Mouse (Mus musculus) limb, embryonic 11.5 days (tissue): Measurements from ENCODE around the gene Gpr37l1. TPM values are rescaled to one million over a fixed set of nuclear protein-coding genes. Genes with fewer than 3 reads are reported as not detected.
"Not testable (repeated sequence)": the region's sequence is repeated elsewhere in the genome, so short reads cannot be mapped to it uniquely, and the experiment has no call there.

ENCODE experiments used
- ATAC-seq: fragments of 200-750 bp; cut with Nextera tagmentation; 2 replicates; pipeline ENCODE4 v1.8.0; 2017; ENCODE audit warnings: low read depth; ENCODE audit not compliant: insufficient number of reproducible peaks, low FRiP score, low TSS enrichment
- DNase-seq: peaks from one replicate; pipeline ENCODE4 v3.0.0-alpha.2; 2015; ENCODE audit warnings: low spot score
- H3K27ac ChIP-seq: fragments of 300-500 bp; sonication (generic); replicated peaks from 2 replicates; pipeline ENCODE4 v1.5.1; 2014; ENCODE audit warnings: low read depth, mild to moderate bottlenecking, low read length
- H3K27me3 ChIP-seq: fragments of 300-500 bp; sonication (generic); 2 replicates; pipeline ENCODE4 v1.6.1; 2014; ENCODE audit warnings: mild to moderate bottlenecking, low read length, mixed read lengths; ENCODE audit not compliant: control insufficient read depth, insufficient read depth
- H3K36me3 ChIP-seq: fragments of 300-500 bp; sonication (generic); 2 replicates; pipeline ENCODE4 v1.6.1; 2014; ENCODE audit warnings: mild to moderate bottlenecking, low read length, moderate library complexity, mixed read lengths; ENCODE audit not compliant: control insufficient read depth, insufficient read depth
- H3K4me1 ChIP-seq: fragments of 300-500 bp; sonication (generic); 2 replicates; pipeline ENCODE4 v1.6.1; 2014; ENCODE audit warnings: low read length, mixed read lengths; ENCODE audit not compliant: control insufficient read depth, insufficient read depth
- H3K4me2 ChIP-seq: fragments of 300-500 bp; sonication (generic); 2 replicates; pipeline ENCODE4 v1.6.1; 2014; ENCODE audit warnings: low read depth, mild to moderate bottlenecking, moderate library complexity; ENCODE audit not compliant: severe bottlenecking
- H3K4me3 ChIP-seq: fragments of 300-500 bp; sonication (generic); 2 replicates; pipeline ENCODE4 v1.5.1; 2014; ENCODE audit warnings: low read depth, low read length
- H3K9ac ChIP-seq: fragments of 300-500 bp; sonication (generic); 2 replicates; pipeline ENCODE4 v1.6.1; 2014; ENCODE audit warnings: mild to moderate bottlenecking, low read length
- H3K9me3 ChIP-seq: fragments of 300-500 bp; sonication (generic); 2 replicates; pipeline ENCODE4 v1.6.1; 2016; ENCODE audit warnings: low read length; ENCODE audit not compliant: control insufficient read depth
- WGBS: fragments of 180-500 bp; shearing (Covaris S2); extraction: QIAGEN DNeasy Blood & Tissue Kit; methylation state at CpG from one replicate; pipeline ENCODE4 v1.1.7; 2014; 5-methylcytosine and 5-hydroxymethylcytosine counted together
- polyA plus RNA-seq: library from polyadenylated mRNA; unstranded; fragments of >200 nt; fragmentation: Nextera tagmentation; extraction: Ambion mirVana; gene quantifications from 2 replicates; pipeline ENCODE4 v1.2.1, GENCODE M21; 2014

The Gpr37l1 gene
- polyA plus RNA-seq, 1 experiment from 2014 or later = 0.12 TPM

DNA sequence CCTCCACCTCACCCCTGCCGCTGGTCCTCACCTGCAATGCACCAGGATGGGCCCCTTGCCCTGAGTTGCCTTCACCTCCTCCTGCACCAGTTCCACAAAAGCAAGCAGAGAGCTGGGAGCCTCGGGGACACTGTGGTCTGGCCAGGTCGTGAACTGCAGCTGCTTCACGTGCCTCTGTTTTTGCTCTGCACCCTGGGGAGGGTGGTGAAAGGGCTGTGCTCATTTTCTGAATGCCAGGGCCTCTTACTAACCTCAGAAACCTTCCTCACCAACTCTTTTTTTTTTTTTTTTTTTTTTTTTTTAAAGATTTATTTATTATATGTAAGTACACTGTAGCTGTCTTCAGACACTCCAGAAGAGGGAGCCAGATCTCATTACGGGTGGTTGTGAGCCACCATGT is 56.2 kb downstream of the Gpr37l1 start:
- H3K4me2 ChIP-seq, H3K4me1 ChIP-seq, H3K36me3 ChIP-seq, ATAC-seq, H3K9me3 ChIP-seq, DNase-seq, H3K27ac ChIP-seq, H3K27me3 ChIP-seq, H3K9ac ChIP-seq, H3K4me3 ChIP-seq: not testable (repeated sequence)
- WGBS = 65% methylated on average over 4 of the region's 5 CpGs

Other genes starting within 250 kb of the Gpr37l1 start
- gene Ppp1r12b, start 211.7 kb downstream of the Gpr37l1 start, polyA plus RNA-seq = 6.3 and 6.4 TPM in 2 replicates
- gene Ube2t, start 205.1 kb downstream of the Gpr37l1 start, polyA plus RNA-seq = 46.7 and 48.6 TPM in 2 replicates
- gene Lgr6, start 62.4 kb downstream of the Gpr37l1 start, polyA plus RNA-seq = 0.49 and 0.67 TPM in 2 replicates
- 1.3 TPM in 2 replicates for gene Ptpn7, start 35.0 kb downstream of the Gpr37l1 start, polyA plus RNA-seq
- 40.8 and 44.9 TPM in 2 replicates for gene Arl8a, start 20.9 kb downstream of the Gpr37l1 start, polyA plus RNA-seq
- 7.4 and 7.9 TPM in 2 replicates for gene Elf3, start 90.9 kb upstream of the Gpr37l1 start, polyA plus RNA-seq
- gene Rnpep, start 116.4 kb upstream of the Gpr37l1 start, polyA plus RNA-seq = 108 and 112 TPM in 2 replicates
- 188 and 189 TPM in 2 replicates for gene Timm17a, start 146.1 kb upstream of the Gpr37l1 start, polyA plus RNA-seq
- gene Lmod1, start 157.1 kb upstream of the Gpr37l1 start, polyA plus RNA-seq = 0.27 and 0.39 TPM in 2 replicates
- gene Shisa4, start 207.6 kb upstream of the Gpr37l1 start, polyA plus RNA-seq = 36.8 and 40.3 TPM in 2 replicates